Mouse (Mus musculus) testis, adult 2 months (tissue): Measurements from ENCODE around the gene Pfkp.

Source experiments
- CTCF ChIP-seq: fragments of 200-500 bp; IDR thresholded peaks from 2 replicates; pipeline ENCODE4 v1.5.1; 2012; ENCODE audit warnings: low read depth, mild to moderate bottlenecking, inconsistent platforms, low read length, moderate library complexity; ENCODE audit not compliant: control insufficient read depth, insufficient read depth, insufficient replicate concordance
- POLR2A ChIP-seq: fragments of 200-500 bp; IDR thresholded peaks from 2 replicates; pipeline ENCODE4 v1.6.1; 2012; ENCODE audit warnings: low read depth, mild to moderate bottlenecking, inconsistent platforms, low read length, moderate library complexity; ENCODE audit not compliant: control insufficient read depth

DNA sequence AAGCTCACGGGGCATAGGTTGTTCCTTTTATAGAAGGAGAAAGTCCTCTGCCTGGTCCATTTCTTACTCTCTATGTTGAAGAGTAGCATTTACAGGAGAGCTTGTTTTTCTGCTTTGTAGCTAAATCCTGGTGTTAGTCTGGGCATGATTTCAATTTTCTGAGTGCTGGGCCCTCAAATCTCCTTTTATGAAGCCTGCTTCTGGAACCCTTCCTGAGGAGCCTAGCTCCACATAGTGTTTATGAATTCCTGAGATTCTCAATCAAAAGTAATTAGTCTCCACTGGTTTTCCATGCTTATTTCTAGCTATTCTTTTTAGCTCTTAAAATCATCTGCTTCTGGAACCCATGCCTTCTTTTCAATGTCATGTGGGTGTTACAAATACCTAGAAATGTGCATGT lies 16.9 kb upstream of the Pfkp start:
- no peak for TF ChIP-seq CTCF
- no peak for TF ChIP-seq POLR2A
